Mouse (Mus musculus): ENCODE measurements around the gene Cnih2. TPM values are rescaled to one million over a fixed set of nuclear protein-coding genes. Genes with fewer than 3 reads are reported as not detected.

Gene Cnih2
- polyA plus RNA-seq, 1 experiment from 2014 or later, result 347 TPM

Other genes starting within 250 kb of the Cnih2 start
- gene Ctsf, start 243.4 kb downstream of the Cnih2 start, polyA plus RNA-seq (2015; fragmentation: Nextera tagmentation; extraction: Ambion mirVana), result 59.2 and 73.6 TPM in 2 replicates
- 0.86 and 0.94 TPM in 2 replicates for gene Actn3, start 220.6 kb downstream of the Cnih2 start, polyA plus RNA-seq (2015; fragmentation: Nextera tagmentation; extraction: Ambion mirVana)
- gene Zdhhc24, start 219.9 kb downstream of the Cnih2 start, polyA plus RNA-seq (2015; fragmentation: Nextera tagmentation; extraction: Ambion mirVana), result 22.8 and 26.8 TPM in 2 replicates
- 8.5 and 10.1 TPM in 2 replicates for gene Bbs1, start 191.9 kb downstream of the Cnih2 start, polyA plus RNA-seq (2015; fragmentation: Nextera tagmentation; extraction: Ambion mirVana)
- gene Dpp3, start 170.2 kb downstream of the Cnih2 start, polyA plus RNA-seq (2015; fragmentation: Nextera tagmentation; extraction: Ambion mirVana), result 95.9 and 106 TPM in 2 replicates
- gene Peli3, start 155.4 kb downstream of the Cnih2 start, polyA plus RNA-seq (2015; fragmentation: Nextera tagmentation; extraction: Ambion mirVana), result 12.0 and 16.5 TPM in 2 replicates
- gene Mrpl11, start 136.4 kb downstream of the Cnih2 start, polyA plus RNA-seq (2015; fragmentation: Nextera tagmentation; extraction: Ambion mirVana), result 106 and 116 TPM in 2 replicates
- gene Npas4, start 108.2 kb downstream of the Cnih2 start, polyA plus RNA-seq (2015; fragmentation: Nextera tagmentation; extraction: Ambion mirVana), result 0.21 and 0.71 TPM in 2 replicates
- gene Slc29a2, start 74.7 kb downstream of the Cnih2 start, polyA plus RNA-seq (2015; fragmentation: Nextera tagmentation; extraction: Ambion mirVana), result 11.2 and 13.4 TPM in 2 replicates
- 58.2 and 62.5 TPM in 2 replicates for gene B4gat1, start 59.7 kb downstream of the Cnih2 start, polyA plus RNA-seq (2015; fragmentation: Nextera tagmentation; extraction: Ambion mirVana)
- 2.1 and 2.9 TPM in 2 replicates for gene AC124502.3, start 59.6 kb downstream of the Cnih2 start, polyA plus RNA-seq (2015; fragmentation: Nextera tagmentation; extraction: Ambion mirVana)
- 50.2 and 51.2 TPM in 2 replicates for gene Brms1, start 57.2 kb downstream of the Cnih2 start, polyA plus RNA-seq (2015; fragmentation: Nextera tagmentation; extraction: Ambion mirVana)
- 1.3 and 1.9 TPM in 2 replicates for gene Rin1, start 48.0 kb downstream of the Cnih2 start, polyA plus RNA-seq (2015; fragmentation: Nextera tagmentation; extraction: Ambion mirVana)
- gene Cd248, start 30.4 kb downstream of the Cnih2 start, polyA plus RNA-seq (2015; fragmentation: Nextera tagmentation; extraction: Ambion mirVana), result 11.9 and 14.3 TPM in 2 replicates
- 8.0 and 15.8 TPM in 2 replicates for gene Tmem151a, start 13.0 kb downstream of the Cnih2 start, polyA plus RNA-seq (2015; fragmentation: Nextera tagmentation; extraction: Ambion mirVana)
- gene Yif1a, start 10.0 kb downstream of the Cnih2 start, polyA plus RNA-seq (2015; fragmentation: Nextera tagmentation; extraction: Ambion mirVana), result 54.0 and 56.0 TPM in 2 replicates
- gene Rab1b, start 8.6 kb upstream of the Cnih2 start, polyA plus RNA-seq (2015; fragmentation: Nextera tagmentation; extraction: Ambion mirVana), result 239 and 241 TPM in 2 replicates
- 48.1 and 55.5 TPM in 2 replicates for gene Klc2, start 20.0 kb upstream of the Cnih2 start, polyA plus RNA-seq (2015; fragmentation: Nextera tagmentation; extraction: Ambion mirVana)
- gene Pacs1, start 174.6 kb upstream of the Cnih2 start, polyA plus RNA-seq (2015; fragmentation: Nextera tagmentation; extraction: Ambion mirVana), result 38.0 and 39.1 TPM in 2 replicates
- gene Sf3b2, start 196.9 kb upstream of the Cnih2 start, polyA plus RNA-seq (2015; fragmentation: Nextera tagmentation; extraction: Ambion mirVana), result 347 and 373 TPM in 2 replicates
- 36.3 and 40.5 TPM in 2 replicates for gene Gal3st3, start 199.8 kb upstream of the Cnih2 start, polyA plus RNA-seq (2015; fragmentation: Nextera tagmentation; extraction: Ambion mirVana)
- gene Catsper1, start 237.2 kb upstream of the Cnih2 start, polyA plus RNA-seq (2015; fragmentation: Nextera tagmentation; extraction: Ambion mirVana), result not detected in 2 replicates